Mouse (Mus musculus) heart, adult 2 months (tissue): ENCODE data around the gene Gpalpp1.

Experiments
- CTCF ChIP-seq: fragments of 200-600 bp; IDR thresholded peaks from 2 replicates; pipeline ENCODE4 v1.8.1; 2022; ENCODE audit warnings: antibody characterized with exemption, mild to moderate bottlenecking, moderate library complexity
- POLR2A ChIP-seq: fragments of 200-500 bp; IDR thresholded peaks from 2 replicates; pipeline ENCODE4 v1.6.1; 2011; ENCODE audit warnings: mild to moderate bottlenecking, low read depth, low read length, control low read depth; ENCODE audit not compliant: insufficient read depth

GRCm38 (mm10) chr14:76097815-76098214, 12.7 kb downstream of the Gpalpp1 start:
- TF ChIP-seq POLR2A: no peak
- TF ChIP-seq CTCF: no peak
